Mouse (Mus musculus) thymus, adult 2 months (tissue): ENCODE measurements around the gene Vps4a. TPM values are rescaled to one million over a fixed set of nuclear protein-coding genes. Genes with fewer than 3 reads are reported as not detected.

ENCODE experiments used
- DNase-seq: peaks from one replicate; pipeline ENCODE4 v3.0.0; 2021
- H3K27ac ChIP-seq: fragments of 200-500 bp; 2 replicates; pipeline ENCODE4 v1.5.1; 2012; ENCODE audit warnings: low read length, control low read depth; ENCODE audit not compliant: control insufficient read depth, insufficient read depth
- H3K27me3 ChIP-seq: fragments of 200-500 bp; 2 replicates; pipeline ENCODE4 v1.6.1; 2012; ENCODE audit warnings: mild to moderate bottlenecking, low read length, moderate library complexity, mixed read lengths; ENCODE audit not compliant: control insufficient read depth, insufficient read depth
- H3K36me3 ChIP-seq: fragments of 200-500 bp; 2 replicates; pipeline ENCODE4 v1.6.1; 2012; ENCODE audit warnings: mild to moderate bottlenecking, low read length, moderate library complexity; ENCODE audit not compliant: control insufficient read depth, insufficient read depth
- H3K4me1 ChIP-seq: fragments of 200-500 bp; replicated peaks from 2 replicates; pipeline ENCODE4 v1.6.1; 2012; ENCODE audit warnings: low read length; ENCODE audit not compliant: control insufficient read depth, insufficient read depth
- H3K4me3 ChIP-seq: fragments of 200-500 bp; 2 replicates; pipeline ENCODE4 v1.5.1; 2012; ENCODE audit warnings: mild to moderate bottlenecking, low read length, control low read depth, moderate library complexity; ENCODE audit not compliant: control insufficient read depth, insufficient read depth
- CTCF ChIP-seq: fragments of 200-500 bp; IDR thresholded peaks from 2 replicates; pipeline ENCODE4 v1.5.1; 2012; ENCODE audit warnings: mild to moderate bottlenecking, control low read depth, low read length, moderate library complexity, borderline replicate concordance; ENCODE audit not compliant: control insufficient read depth, poor library complexity, insufficient read depth; ENCODE audit errors: extremely low read depth
- POLR2A ChIP-seq: fragments of 200-500 bp; IDR thresholded peaks from 2 replicates; pipeline ENCODE4 v1.6.1; 2012; ENCODE audit warnings: mild to moderate bottlenecking, low read length, control low read depth, moderate library complexity; ENCODE audit not compliant: control insufficient read depth, poor library complexity, insufficient read depth; ENCODE audit errors: extremely low read depth
- WGBS: fragments of 180-500 bp; shearing (Covaris S2); methylation state at CpG from one replicate; pipeline ENCODE4 v1.1.7; 2018; 5-methylcytosine and 5-hydroxymethylcytosine counted together
- polyA plus RNA-seq: library from polyadenylated mRNA; depleted of rRNA; stranded (reverse); fragments of >200 nt; gene quantifications from 2 replicates; pipeline ENCODE4 v1.2.3, GENCODE M21; 2012

Gene Vps4a
- polyA plus RNA-seq, 1 experiment = 31.6 TPM

GRCm38 (mm10) chr8:107046976-107047375, 16.0 kb downstream of the Vps4a start:
- H3K27ac ChIP-seq = no peak overlapping the region
- WGBS = 76% methylated on average over 5 of the region's 5 CpGs

GRCm38 (mm10) chr8:107048061-107048941, 17.3 kb downstream of the Vps4a start, which contains the start of gene Pdf:
Gene Pdf, minus strand, starts transcription at chr8:107048614.
- H3K27ac ChIP-seq = peak within 1 kb of the TSS; percentile 60
- H3K4me3 ChIP-seq = peak within 1 kb of the TSS; percentile 84
- peaks cover 3% of the 10 kb centered on the region; the same call in 1 of the 2 replicates for H3K4me1 ChIP-seq
- H3K27me3 ChIP-seq = no peaks in the 10 kb centered on the region
- under 1% methylated on average over 87 of the region's 87 CpGs for WGBS
- DNase-seq = peak; percentile 80
- TF ChIP-seq CTCF = 0 out of 2 replicates have a peak, but pooled peaks have one; percentile 29
- TF ChIP-seq POLR2A = peak; percentile 73; the same call in 1 of the 2 replicates
- peaks cover 56% of the 10 kb centered on the region for H3K36me3 ChIP-seq

More at GRCm38 (mm10) chr8:107046976-107047375, 16.0 kb downstream of the Vps4a start:
- Histone ChIP-seq H3K4me1 (peaks cover 3% of the 10 kb centered on the region; the same call in 1 of the 2 replicates), H3K36me3 (peaks cover 60% of the 10 kb centered on the region), H3K27me3 (no peaks in the 10 kb centered on the region), H3K4me3 (no peak overlapping the region)
- TF ChIP-seq CTCF = no peak
- no peak for TF ChIP-seq POLR2A
- DNase-seq = no peak

DNA sequence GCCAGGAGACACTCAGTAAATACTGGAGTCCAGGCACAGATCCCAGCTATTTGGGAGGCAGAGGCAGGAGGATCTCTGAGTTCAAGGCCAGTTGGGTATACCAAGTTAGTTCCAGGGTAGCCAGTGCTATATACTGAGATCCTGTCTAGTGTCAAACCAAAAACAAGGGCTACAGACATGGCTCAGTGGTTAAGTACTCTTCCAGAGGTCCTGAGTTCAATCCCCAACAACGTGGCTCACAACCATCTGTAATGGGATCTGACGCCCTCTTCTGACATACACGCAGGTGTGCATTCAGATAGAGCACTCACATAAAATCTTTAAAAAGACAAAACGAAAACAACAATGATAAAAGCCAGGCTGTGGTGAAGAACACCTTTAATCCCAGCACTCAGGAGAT, 18.5 kb downstream of the Vps4a start:
- Histone ChIP-seq H3K4me3 (no peak overlapping the region), H3K27ac (no peak overlapping the region), H3K36me3 (peaks cover 47% of the 10 kb centered on the region), H3K4me1 (peaks cover 3% of the 10 kb centered on the region; the same call in 1 of the 2 replicates), H3K27me3 (no peaks in the 10 kb centered on the region)
- TF ChIP-seq POLR2A (no peak), CTCF (no peak)
- 94% methylated on average over 4 of the region's 4 CpGs for WGBS
- DNase-seq = no peak

DNA sequence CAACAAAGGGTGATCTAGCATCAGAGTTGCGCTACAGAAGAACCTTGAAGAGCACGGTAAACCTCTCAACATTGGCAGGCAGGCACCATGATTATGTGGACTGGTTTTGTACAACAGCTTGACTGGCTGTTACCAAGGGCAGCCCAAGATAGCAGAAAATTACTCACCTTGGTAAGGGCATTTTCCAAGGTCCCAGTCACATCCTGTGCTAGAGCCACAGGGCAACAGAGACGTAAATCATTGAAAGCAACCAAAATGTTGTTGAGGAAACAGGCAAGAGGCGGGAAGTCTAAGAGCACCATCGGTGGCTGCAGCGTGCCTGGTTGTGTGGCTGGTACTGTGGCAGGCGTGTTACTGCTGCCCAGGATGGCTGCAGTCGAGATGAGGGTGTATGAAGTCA, 21.0 kb downstream of the Vps4a start:
- no peak for DNase-seq
- Histone ChIP-seq H3K36me3 (peaks cover 23% of the 10 kb centered on the region), H3K27ac (no peak overlapping the region), H3K27me3 (no peaks in the 10 kb centered on the region), H3K4me1 (peaks cover 3% of the 10 kb centered on the region; the same call in 1 of the 2 replicates), H3K4me3 (no peak overlapping the region)
- TF ChIP-seq POLR2A = no peak
- WGBS = 97% methylated on average over 8 of the region's 8 CpGs

DNA sequence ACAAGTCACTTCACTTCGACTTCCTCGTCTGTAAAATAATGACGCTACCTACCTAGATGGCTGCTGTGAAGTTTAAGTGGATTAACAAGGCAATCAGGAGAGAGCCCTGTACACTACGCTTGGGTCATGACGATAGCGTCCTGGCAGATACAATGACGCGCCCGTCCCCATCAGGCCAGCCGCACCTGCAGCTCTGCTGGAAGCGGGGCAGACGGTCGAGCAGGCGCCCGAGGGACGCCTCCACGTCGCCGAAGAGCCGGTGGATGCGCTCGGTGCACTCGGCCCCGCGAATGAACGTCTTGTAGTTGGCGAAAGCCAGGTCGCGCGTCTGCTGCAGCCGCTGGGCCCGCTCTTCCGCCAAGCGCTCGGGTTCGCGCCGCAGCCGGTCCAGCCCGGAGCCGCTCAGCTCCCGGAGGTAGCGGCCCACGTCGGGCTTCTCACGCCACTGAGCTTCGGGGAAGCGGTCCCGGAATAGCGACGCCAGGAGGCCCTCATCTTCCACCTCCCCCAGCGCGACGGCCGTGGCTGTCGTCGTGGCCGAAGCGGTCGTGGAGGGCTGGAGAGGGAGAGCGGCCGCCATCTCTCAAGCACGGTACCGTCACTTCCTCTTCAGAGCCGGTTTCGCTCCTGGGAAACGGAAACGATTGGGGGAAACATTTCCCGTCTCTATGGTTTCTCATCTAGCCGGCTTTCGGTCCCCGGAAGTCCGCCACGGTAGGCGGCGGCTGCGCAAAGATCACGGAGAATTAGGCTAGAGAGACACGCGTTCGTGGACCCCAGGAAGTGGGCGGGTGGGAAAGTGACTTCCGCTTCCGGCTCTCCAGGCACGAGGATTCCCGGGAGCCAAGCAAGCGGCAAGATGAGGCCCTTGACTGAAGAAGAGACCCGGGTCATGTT, 25.3 kb downstream of the Vps4a start, which contains the start of the genes Cog8 and Nip7:
Cog8 (minus strand) TSS at position 614 of the 897 bp plus-strand sequence.
Nip7 (plus strand) TSS at position 802 of the 897 bp plus-strand sequence.
- under 1% methylated on average over 88 of the region's 88 CpGs for WGBS
- peak within 1 kb of the TSS; percentile 70 for H3K4me3 ChIP-seq
- H3K27ac ChIP-seq = no peak within 1 kb of the TSS
- peaks cover 23% of the 10 kb centered on the region for H3K36me3 ChIP-seq
- H3K4me1 ChIP-seq = peaks cover 6% of the 10 kb centered on the region
- peak; percentile 94 for DNase-seq
- TF ChIP-seq CTCF (peak; percentile 38; the same call in 1 of the 2 replicates), POLR2A (peak; percentile 89)
- no peaks in the 10 kb centered on the region for H3K27me3 ChIP-seq

DNA sequence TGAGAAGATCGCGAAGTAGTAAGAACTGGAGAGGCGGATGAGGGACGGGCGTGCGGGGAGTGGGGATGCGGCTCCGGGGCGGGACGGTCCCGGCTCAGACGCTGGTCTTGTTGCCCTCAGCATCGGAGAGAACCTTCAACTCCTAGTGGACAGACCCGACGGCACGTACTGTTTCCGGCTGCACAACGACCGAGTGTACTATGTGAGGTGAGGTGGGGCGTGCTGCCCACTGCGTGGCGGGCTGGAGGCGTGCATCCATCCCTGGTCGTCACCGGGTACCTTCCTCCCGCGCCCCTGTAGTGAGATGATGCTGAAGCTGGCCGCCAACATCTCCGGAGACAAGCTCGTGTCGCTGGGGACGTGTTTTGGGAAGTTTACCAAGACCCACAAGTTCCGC, 25.9 kb downstream of the Vps4a start:
- H3K4me3 ChIP-seq = peak overlapping the region; percentile 70
- H3K36me3 ChIP-seq = peaks cover 22% of the 10 kb centered on the region
- 1% methylated on average over 33 of the region's 33 CpGs for WGBS
- 0 out of 2 replicates have a peak, but pooled peaks have one; percentile 5 for TF ChIP-seq CTCF
- TF ChIP-seq POLR2A = no peak
- DNase-seq = no peak
- H3K27ac ChIP-seq = no peak overlapping the region
- H3K27me3 ChIP-seq = no peaks in the 10 kb centered on the region
- peaks cover 6% of the 10 kb centered on the region for H3K4me1 ChIP-seq
